Mouse (Mus musculus) heart, adult 9 months (tissue): Measurements from ENCODE around the gene Gm3033.
"Not testable (repeated sequence)": the region's sequence is repeated elsewhere in the genome, so short reads cannot be mapped to it uniquely, and the experiment has no call there.

Experiments
- DNase-seq, 2 experiments: peaks; one replicate each; pipeline ENCODE4 v3.0.0; 2022; ENCODE audit warnings: low spot score in 2 of 2

The Gm3033 gene

GRCm38 (mm10) chr14:3845945-3846344, at the start of gene Gm3033:
Gene Gm3033 (plus strand): TSS chr14:3846245.
- not testable (repeated sequence) for DNase-seq

GRCm38 (mm10) chr14:3809774-3810173, 36.3 kb upstream of the Gm3033 start, which contains the start of gene Gm3002:
Gene Gm3002 (plus strand): TSS chr14:3810074.
- DNase-seq, result not testable (repeated sequence)

GRCm38 (mm10) chr14:3883872-3884271, 37.8 kb downstream of the Gm3033 start, which contains the start of gene Gm2916:
Gene Gm2916 (plus strand): TSS chr14:3884172.
- not testable (repeated sequence) for DNase-seq
